Mouse (Mus musculus): ENCODE measurements at regions not wholly inside any gene's neighbourhood (a gene's known extent, or its start where the extent isn't known, plus 50 kb on each side); places are given as distances from the start of the nearest gene placed in this dataset.

GRCm38 (mm10) chr13:19466722-19467384, 71.3 kb upstream of the Stard3nl start:
- TF ChIP-seq NRF1 (IDR thresholded peaks at IDR 0.05; ENCODE audit: insufficient read depth, low read depth, low read length, poor library complexity, severe bottlenecking) (no peak), TCF12 (IDR thresholded peaks at IDR 0.05; ENCODE audit: low read depth, low read length) (no peak), GATA1 (IDR thresholded peaks at IDR 0.05; ENCODE audit: low read depth, low read length) (no peak), POLR2A (IDR thresholded peaks at IDR 0.05; ENCODE audit: control insufficient read depth in 1 of 2, insufficient read depth in 1 of 2, low read depth in 1 of 2, low read length in 2 of 2, poor library complexity in 1 of 2) (no peak), CTCF (IDR thresholded peaks at IDR 0.05 in 2 of 3, conservative IDR thresholded peaks at IDR 0.05 in 1 of 3; ENCODE audit: control insufficient read depth in 1 of 3, insufficient read depth in 1 of 3, low read depth in 2 of 3, low read length in 3 of 3, poor library complexity in 1 of 3, severe bottlenecking in 1 of 3) (no peak), ZKSCAN1 (IDR thresholded peaks at IDR 0.05; ENCODE audit: low read depth, low read length) (no peak), TBP (IDR thresholded peaks at IDR 0.05; ENCODE audit: low read depth, low read length) (no peak), ZC3H11A (IDR thresholded peaks at IDR 0.05; ENCODE audit: low read depth, low read length) (no peak), EP300 (IDR thresholded peaks at IDR 0.05; ENCODE audit: low read depth in 1 of 2, low read length in 2 of 2) (no peak), SMC3 (IDR thresholded peaks at IDR 0.05; ENCODE audit: low read depth, low read length) (no peak), MYC (IDR thresholded peaks at IDR 0.05; ENCODE audit: low read depth, low read length) (no peak), USF2 (IDR thresholded peaks at IDR 0.05; ENCODE audit: borderline replicate concordance in 1 of 2, insufficient read depth in 1 of 2, low read depth in 1 of 2, low read length in 2 of 2) (no peak)
